Mouse (Mus musculus) bone marrow macrophage, adult 2 months (primary cell): ENCODE data around the gene Phactr1.

Experiments
- CTCF ChIP-seq: IDR thresholded peaks from 2 replicates; pipeline ENCODE4 v1.5.1; 2012; ENCODE audit warnings: low read depth, mild to moderate bottlenecking, low read length, moderate library complexity
- POLR2A ChIP-seq: IDR thresholded peaks from 2 replicates; pipeline ENCODE4 v1.6.1; 2012; ENCODE audit warnings: mild to moderate bottlenecking, low read depth, low read length, borderline replicate concordance

GRCm38 (mm10) chr13:42818378-42818777, 138.0 kb downstream of the Phactr1 start:
- TF ChIP-seq CTCF (no peak), POLR2A (no peak)
